In genomic region chr9:102862260-102862659, GRCm38 (mm10) we compare ENCODE assay signal across 1 mouse cellular context.
A peak's percentile ranks its signal among the peaks of the same experiment; 100 is the strongest.
TF ChIP-seq lines count a peak whose summit lies in the region.

No protein-coding gene starts in this region.

TF ChIP-seq in MEL, 35 proteins besides CTCF, POLR2A, EP300 and RAD21 (continued from another document):
- TF ChIP-seq UBTF (IDR thresholded peaks at IDR 0.05; ENCODE audit: borderline replicate concordance, insufficient read depth, low read depth, low read length) (no peak), TAL1 (IDR thresholded peaks at IDR 0.05; ENCODE audit: low read length) (peak; percentile 57), SIN3A (IDR thresholded peaks at IDR 0.05; ENCODE audit: low read length) (peak; percentile 79), E2F4 (IDR thresholded peaks at IDR 0.05; ENCODE audit: borderline replicate concordance, low read depth, low read length) (no peak), RCOR1 (IDR thresholded peaks at IDR 0.05; ENCODE audit: low read depth, low read length) (peak; percentile 84), MAZ (IDR thresholded peaks at IDR 0.05; ENCODE audit: low read depth, low read length) (peak; percentile 77), POLR2AphosphoS5 (IDR thresholded peaks at IDR 0.05; ENCODE audit: borderline replicate concordance, low read depth, low read length) (no peak), BHLHE40 (IDR thresholded peaks at IDR 0.05; ENCODE audit: borderline replicate concordance, low read depth, low read length) (no peak)
